Mouse (Mus musculus) hindbrain, embryonic 10.5 days (tissue): ENCODE data around the gene Olfr1223. TPM values are rescaled to one million over a fixed set of nuclear protein-coding genes. Genes with fewer than 3 reads are reported as not detected.

Source experiments
- polyA plus RNA-seq: library from polyadenylated mRNA; unstranded; fragments of >200 nt; fragmentation: Nextera tagmentation; extraction: Ambion mirVana; gene quantifications from 2 replicates; pipeline ENCODE4 v1.2.1, GENCODE M21; 2016

Gene Olfr1223
- polyA plus RNA-seq, 1 experiment from 2014 or later: not detected

Other genes starting within 250 kb of the Olfr1223 start
- not detected in 2 replicates for gene Olfr1208, start 249.2 kb downstream of the Olfr1223 start, polyA plus RNA-seq
- not detected in 2 replicates for gene Olfr1209, start 236.4 kb downstream of the Olfr1223 start, polyA plus RNA-seq
- gene Olfr1211, start 213.4 kb downstream of the Olfr1223 start, polyA plus RNA-seq: not detected in 2 replicates
- gene Olfr1212, start 197.6 kb downstream of the Olfr1223 start, polyA plus RNA-seq: not detected in 2 replicates
- gene Gm13762, start 171.3 kb downstream of the Olfr1223 start, polyA plus RNA-seq: not detected in 2 replicates
- not detected in 2 replicates for gene Olfr1214, start 158.9 kb downstream of the Olfr1223 start, polyA plus RNA-seq
- not detected in 2 replicates for gene Olfr1215, start 144.6 kb downstream of the Olfr1223 start, polyA plus RNA-seq
- not detected in 2 replicates for gene Olfr1216, start 133.2 kb downstream of the Olfr1223 start, polyA plus RNA-seq
- gene Olfr1217, start 119.5 kb downstream of the Olfr1223 start, polyA plus RNA-seq: not detected in 2 replicates
- not detected in 2 replicates for gene Olfr1218, start 90.4 kb downstream of the Olfr1223 start, polyA plus RNA-seq
- gene Olfr1219, start 68.0 kb downstream of the Olfr1223 start, polyA plus RNA-seq: not detected in 2 replicates
- not detected in 2 replicates for gene Olfr1220, start 44.7 kb downstream of the Olfr1223 start, polyA plus RNA-seq
- not detected in 2 replicates for gene Olfr1221, start 34.3 kb downstream of the Olfr1223 start, polyA plus RNA-seq
- not detected in 2 replicates for gene Olfr1222, start 18.5 kb downstream of the Olfr1223 start, polyA plus RNA-seq
- not detected in 2 replicates for gene Olfr1224-ps1, start 12.5 kb upstream of the Olfr1223 start, polyA plus RNA-seq
- not detected in 2 replicates for gene Olfr1225, start 23.1 kb upstream of the Olfr1223 start, polyA plus RNA-seq
- gene Olfr1226, start 48.5 kb upstream of the Olfr1223 start, polyA plus RNA-seq: not detected in 2 replicates
- gene Olfr1228, start 102.5 kb upstream of the Olfr1223 start, polyA plus RNA-seq: not detected in 2 replicates
- gene Olfr1229, start 136.5 kb upstream of the Olfr1223 start, polyA plus RNA-seq: not detected in 2 replicates
- not detected in 2 replicates for gene Olfr1230, start 145.7 kb upstream of the Olfr1223 start, polyA plus RNA-seq
- gene Olfr1231, start 155.5 kb upstream of the Olfr1223 start, polyA plus RNA-seq: not detected in 2 replicates
- gene Olfr1232, start 178.1 kb upstream of the Olfr1223 start, polyA plus RNA-seq: not detected in 2 replicates
- gene Olfr1233, start 190.8 kb upstream of the Olfr1223 start, polyA plus RNA-seq: not detected in 2 replicates
- not detected in 2 replicates for gene Olfr1234, start 213.3 kb upstream of the Olfr1223 start, polyA plus RNA-seq